Mouse (Mus musculus): ENCODE measurements around the gene Gal3st1. TPM values are rescaled to one million over a fixed set of nuclear protein-coding genes. Genes with fewer than 3 reads are reported as not detected.

Gene Gal3st1
- 0.49 and 10.0 TPM in 2 replicates for polyA plus RNA-seq (2012; rRNA removed; ENCODE audit: low replicate concordance)

GRCm38 (mm10) chr11:3983291-3983862 is at the start of gene Gal3st1:
TSS of gene Gal3st1 (plus strand) at chr11:3983636.

DNA sequence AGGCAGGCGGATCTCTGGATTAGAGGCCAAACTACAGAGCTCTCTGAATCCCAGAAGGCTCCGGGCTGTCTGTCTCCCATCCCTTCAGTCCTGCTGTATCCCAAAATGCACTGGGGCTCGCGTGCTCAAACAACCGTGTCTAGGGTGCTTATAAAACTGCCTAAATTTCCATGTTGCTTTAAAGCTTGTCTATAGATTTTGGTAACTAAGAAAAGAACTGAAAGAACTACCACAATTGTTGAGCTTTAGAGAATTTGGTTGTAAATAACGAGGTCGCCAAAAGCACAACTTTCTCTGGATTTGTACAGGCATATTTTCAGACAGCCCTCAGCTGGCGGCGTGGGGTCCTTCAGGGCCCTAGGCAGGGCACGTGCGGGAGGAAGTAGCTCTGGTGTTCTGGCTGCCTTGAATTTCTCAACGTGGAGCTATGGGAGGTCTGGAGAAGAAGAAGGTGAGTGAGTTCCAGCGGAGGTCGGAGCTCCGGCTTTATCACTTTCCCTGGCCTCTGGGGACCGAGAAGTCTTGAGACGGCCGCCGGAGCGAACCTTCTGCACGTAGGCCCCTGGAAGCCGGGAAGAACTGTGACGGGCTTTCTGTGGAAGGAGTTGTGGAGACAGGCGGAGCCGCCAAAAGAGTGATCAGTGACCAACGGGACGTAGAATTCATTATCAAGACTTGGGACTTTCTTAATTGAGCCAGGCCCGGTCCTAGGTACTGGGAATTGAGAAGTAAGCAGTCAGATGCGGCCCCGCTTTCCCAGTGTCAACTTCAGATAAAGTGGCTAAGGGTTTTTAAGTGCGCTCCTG is 19.6 kb upstream of the Gal3st1 start, which contains the start of gene Pes1:
TSS of gene Pes1 (plus strand) at position 366 of the 806 bp plus-strand sequence.

DNA sequence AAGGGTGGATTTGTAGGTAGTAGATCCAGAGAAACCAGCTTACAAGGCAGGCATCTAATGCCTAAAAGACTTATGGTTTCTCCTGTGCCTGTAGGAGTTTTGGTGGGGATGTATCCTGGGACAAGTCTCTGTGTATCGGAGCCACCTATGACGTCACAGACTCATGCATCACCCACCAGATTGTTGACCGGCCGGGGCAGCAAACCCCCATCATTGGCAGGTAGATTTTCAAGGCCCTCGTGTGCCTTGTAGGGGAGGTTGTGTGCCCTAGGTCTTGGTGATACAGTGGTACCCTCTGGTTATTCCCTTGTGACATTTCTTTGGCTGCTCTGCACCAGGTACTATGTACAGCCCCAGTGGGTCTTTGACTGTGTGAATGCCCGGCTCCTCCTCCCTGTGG is 6.8 kb upstream of the Gal3st1 start, which contains the start of gene 4930556J24Rik:
TSS of gene 4930556J24Rik (minus strand) at position 101 of the 400 bp plus-strand sequence.

GRCm38 (mm10) chr11:4031126-4031941 is 47.9 kb downstream of the Gal3st1 start, which contains the start of gene Sec14l4:
TSS of gene Sec14l4 (plus strand) at chr11:4031462.

Other genes starting within 250 kb of the Gal3st1 start
- gene Osbp2, start 119.7 kb upstream of the Gal3st1 start, polyA plus RNA-seq (2012; rRNA removed; ENCODE audit: low replicate concordance), result 2.4 and 4.8 TPM in 2 replicates
- 0.76 and 0.80 TPM in 2 replicates for gene 4921536K21Rik, start 88.5 kb upstream of the Gal3st1 start, polyA plus RNA-seq (2012; rRNA removed; ENCODE audit: low replicate concordance)
- gene Dusp18, start 88.4 kb upstream of the Gal3st1 start, polyA plus RNA-seq (2012; rRNA removed; ENCODE audit: low replicate concordance), result 11.0 and 16.4 TPM in 2 replicates
- gene Slc35e4, start 69.0 kb upstream of the Gal3st1 start, polyA plus RNA-seq (2012; rRNA removed; ENCODE audit: low replicate concordance), result 14.7 and 14.8 TPM in 2 replicates
- gene Tcn2, start 51.5 kb upstream of the Gal3st1 start, polyA plus RNA-seq (2012; rRNA removed; ENCODE audit: low replicate concordance), result 208 and 346 TPM in 2 replicates
- 37.2 and 61.0 TPM in 2 replicates for gene Pes1, start 19.7 kb upstream of the Gal3st1 start, polyA plus RNA-seq (2012; rRNA removed; ENCODE audit: low replicate concordance)
- not detected in 2 replicates for gene 4930556J24Rik, start 6.9 kb upstream of the Gal3st1 start, polyA plus RNA-seq (2012; rRNA removed; ENCODE audit: low replicate concordance)
- gene Sec14l4, start 47.8 kb downstream of the Gal3st1 start, polyA plus RNA-seq (2012; rRNA removed; ENCODE audit: low replicate concordance), result 0.58 and 1.5 TPM in 2 replicates
- 0.07 TPM in 1 of 2 replicates, not detected in the other for gene Sec14l3, start 81.2 kb downstream of the Gal3st1 start, polyA plus RNA-seq (2012; rRNA removed; ENCODE audit: low replicate concordance)
- 13.4 and 16.3 TPM in 2 replicates for gene Mtfp1, start 111.8 kb downstream of the Gal3st1 start, polyA plus RNA-seq (2012; rRNA removed; ENCODE audit: low replicate concordance)
- 1.0 and 1.6 TPM in 2 replicates for gene Sec14l2, start 139.8 kb downstream of the Gal3st1 start, polyA plus RNA-seq (2012; rRNA removed; ENCODE audit: low replicate concordance)
- 37.3 and 38.1 TPM in 2 replicates for gene Rnf215, start 151.6 kb downstream of the Gal3st1 start, polyA plus RNA-seq (2012; rRNA removed; ENCODE audit: low replicate concordance)
- 11.2 and 17.5 TPM in 2 replicates for gene Ccdc157, start 176.7 kb downstream of the Gal3st1 start, polyA plus RNA-seq (2012; rRNA removed; ENCODE audit: low replicate concordance)
- 15.5 and 41.9 TPM in 2 replicates for gene Sf3a1, start 176.7 kb downstream of the Gal3st1 start, polyA plus RNA-seq (2012; rRNA removed; ENCODE audit: low replicate concordance)
- 40.4 and 54.8 TPM in 2 replicates for gene Tbc1d10a, start 203.2 kb downstream of the Gal3st1 start, polyA plus RNA-seq (2012; rRNA removed; ENCODE audit: low replicate concordance)
- 14.6 and 53.9 TPM in 2 replicates for gene Castor1, start 234.6 kb downstream of the Gal3st1 start, polyA plus RNA-seq (2012; rRNA removed; ENCODE audit: low replicate concordance)

All from subcutaneous adipose tissue, adult 2 months (tissue).